Mouse (Mus musculus): ENCODE results near the gene Chac1.

The Chac1 gene

GRCm38 (mm10) chr2:119377286-119377685 lies 26.3 kb downstream of the Chac1 start:
- no peak for DNase-seq (ENCODE audit: low spot score)

DNA sequence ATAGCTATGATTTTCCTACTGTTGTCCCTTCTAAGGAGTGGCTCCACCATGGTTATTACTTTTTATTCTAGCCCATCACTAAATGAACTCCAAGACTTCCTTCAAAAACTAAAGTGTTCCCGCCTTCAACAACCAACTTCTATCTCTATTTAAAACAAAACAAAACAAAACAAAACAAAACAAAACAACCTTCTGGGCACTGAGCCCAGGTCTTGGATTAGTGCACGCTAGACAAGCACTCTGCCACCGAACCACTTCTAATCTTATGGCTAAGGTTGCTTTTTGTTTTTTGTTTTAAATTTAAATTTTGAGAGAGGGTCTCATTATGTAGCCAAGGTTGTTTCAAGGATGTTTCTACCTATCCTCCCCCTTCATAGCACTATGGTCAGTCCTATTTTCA lies 26.8 kb downstream of the Chac1 start:
- DNase-seq (ENCODE audit: low spot score), result no peak

DNA sequence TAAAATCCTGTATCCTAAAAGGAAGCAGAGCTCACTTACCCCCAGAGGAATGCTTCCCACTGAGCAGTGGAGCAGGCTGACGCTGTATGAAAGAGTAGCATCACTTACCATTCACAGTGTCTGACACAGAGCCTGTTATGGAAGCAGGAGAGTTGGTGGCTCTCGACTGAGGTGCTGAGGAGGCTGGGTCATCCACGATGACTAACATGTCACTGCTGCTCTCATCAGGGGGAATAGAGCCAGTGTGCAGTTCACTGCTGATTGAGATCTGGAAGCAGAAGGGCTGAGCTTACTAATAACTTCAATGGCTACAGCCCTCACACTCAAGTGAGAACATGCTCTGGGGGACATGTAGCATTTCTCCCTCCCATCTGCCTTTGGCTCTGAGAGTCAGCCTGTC lies 28.4 kb downstream of the Chac1 start:
- DNase-seq (ENCODE audit: low spot score), result no peak

DNA sequence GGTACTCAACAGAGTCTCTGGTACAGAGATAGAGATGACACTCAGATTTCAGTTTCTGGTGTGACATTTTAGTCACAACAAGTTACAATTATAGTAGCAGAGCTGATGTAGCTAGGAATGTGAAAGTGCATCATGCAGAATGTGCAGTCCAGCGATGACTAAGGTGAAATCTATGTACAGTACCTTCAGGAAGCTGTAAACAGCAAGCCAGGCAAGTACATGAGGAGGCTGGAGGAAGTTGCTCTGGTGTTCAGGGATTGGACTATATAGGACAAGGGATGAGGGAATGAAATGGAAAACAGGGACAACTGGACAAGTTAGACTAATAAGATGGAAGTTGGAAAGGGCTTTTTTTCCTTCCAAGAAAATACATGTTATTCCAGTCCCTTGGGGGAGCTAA lies 37.2 kb downstream of the Chac1 start:
- DNase-seq (ENCODE audit: low spot score), result no peak

GRCm38 (mm10) chr2:119389992-119390391 lies 39.0 kb downstream of the Chac1 start:
- DNase-seq (ENCODE audit: low spot score), result no peak

DNA sequence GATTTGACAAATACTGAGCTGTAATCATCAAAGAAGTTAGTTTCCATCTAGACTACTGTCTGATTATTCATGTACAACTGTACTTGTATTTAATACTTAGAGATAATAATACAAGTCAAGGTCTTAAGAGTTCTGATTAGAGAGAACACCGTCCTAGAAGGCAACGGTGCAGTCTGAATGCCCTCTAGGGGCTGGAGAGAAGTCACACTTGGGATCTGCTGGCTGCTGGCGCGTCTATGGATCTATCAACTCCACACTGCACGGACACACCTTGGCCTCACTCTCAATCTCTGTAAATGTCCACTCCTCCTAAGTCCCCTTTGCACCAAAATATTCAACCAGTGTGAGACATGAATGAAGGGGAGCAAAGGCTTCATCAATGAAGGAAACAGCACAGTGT lies 47.2 kb downstream of the Chac1 start:
- DNase-seq (ENCODE audit: low spot score), result no peak

- DNase-seq (ENCODE audit: low spot score), result no peak
Measured at GRCm38 (mm10) chr2:119398665-119399064, 47.6 kb downstream of the Chac1 start.

- no peak for DNase-seq (ENCODE audit: low spot score)
Measured at GRCm38 (mm10) chr2:119399313-119399712, 48.3 kb downstream of the Chac1 start.
